Mouse (Mus musculus): Measurements from ENCODE around the gene Bmpr1b.
A peak's percentile ranks its signal among the peaks of the same experiment; 100 is the strongest.

The Bmpr1b gene

GRCm38 (mm10) chr3:141905903-141906623 lies 263.2 kb downstream of the Bmpr1b start:
- DNase-seq (ENCODE audit: low spot score in 2 of 2), result no peak

- DNase-seq (ENCODE audit: low spot score in 2 of 2), result no peak
Measured at GRCm38 (mm10) chr3:141900361-141900760, 268.9 kb downstream of the Bmpr1b start.

- DNase-seq (ENCODE audit: low spot score in 2 of 2), result no peak
Measured at GRCm38 (mm10) chr3:141899521-141899920, 269.7 kb downstream of the Bmpr1b start.

DNA sequence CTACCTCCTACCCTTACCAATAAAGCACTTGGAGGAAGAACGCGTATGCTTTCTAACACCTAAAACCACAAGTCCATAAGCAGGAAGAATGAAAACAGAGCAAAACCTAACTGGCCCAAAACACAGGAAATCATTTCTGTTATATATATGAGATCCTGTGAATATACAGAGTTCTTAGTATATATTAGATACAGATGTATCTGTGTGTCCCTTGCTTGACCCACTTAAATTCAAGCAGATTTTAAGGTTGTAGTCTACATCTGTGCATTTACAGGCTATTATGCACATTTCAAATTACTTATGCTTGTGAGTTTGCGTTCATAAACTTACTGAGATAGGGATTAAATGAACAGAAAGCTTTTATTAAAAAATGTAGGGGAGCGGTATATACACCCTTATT lies 271.5 kb downstream of the Bmpr1b start:
- no peak for DNase-seq (ENCODE audit: low spot score in 2 of 2)

DNA sequence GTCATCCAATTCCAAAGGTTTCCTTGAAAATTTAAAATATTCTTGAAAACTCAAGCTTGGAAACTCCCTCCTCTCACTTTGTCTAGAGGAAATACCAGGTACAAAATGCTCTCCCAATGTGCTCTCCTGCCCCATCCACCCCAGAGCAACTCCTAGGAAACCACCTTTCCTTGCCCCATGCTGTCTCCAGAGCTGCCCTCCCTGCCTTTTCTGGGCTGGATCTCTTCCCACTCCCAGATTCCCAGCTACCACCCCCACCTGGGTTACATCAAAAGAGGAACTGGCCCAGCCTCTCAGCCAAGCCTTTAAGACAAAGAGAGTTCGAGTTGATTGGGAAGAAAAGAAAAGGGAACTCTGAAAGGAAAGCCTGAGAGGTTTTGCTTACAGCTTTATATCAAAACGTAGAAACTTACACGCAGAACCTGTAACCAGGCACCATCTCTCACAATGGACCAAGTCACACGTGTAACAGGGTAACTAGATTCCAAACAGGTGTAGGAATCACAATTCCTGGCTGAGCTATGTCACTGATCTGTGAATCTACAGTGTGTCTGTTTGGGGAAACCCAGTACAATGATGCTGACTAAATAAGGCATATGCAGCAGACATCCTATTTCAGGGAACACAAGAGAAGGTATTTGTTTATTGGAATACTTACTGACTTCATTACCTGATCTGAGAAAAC lies 272.2 kb downstream of the Bmpr1b start:
- DNase-seq (ENCODE audit: low spot score in 2 of 2), result no peak

DNA sequence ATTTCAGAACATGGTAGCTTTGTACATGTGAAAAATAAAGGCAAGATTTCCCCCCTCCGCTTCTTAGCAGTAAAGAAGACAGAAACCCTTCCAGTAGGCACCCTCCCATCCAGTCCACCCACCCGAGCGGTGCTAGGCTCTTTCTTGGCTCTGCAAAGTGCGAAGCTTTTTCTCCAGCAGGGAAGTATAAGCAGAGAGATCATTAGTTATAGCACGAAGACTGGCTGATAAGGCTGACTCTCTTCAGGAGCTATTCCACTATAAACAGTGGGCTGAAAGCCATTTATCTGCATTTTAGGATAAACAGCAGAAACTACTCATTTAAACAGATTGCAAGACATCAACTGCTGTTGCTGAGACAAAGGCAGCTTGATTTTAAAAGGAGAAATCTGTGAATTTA lies 274.1 kb downstream of the Bmpr1b start:
- no peak for DNase-seq (ENCODE audit: low spot score in 2 of 2)

DNA sequence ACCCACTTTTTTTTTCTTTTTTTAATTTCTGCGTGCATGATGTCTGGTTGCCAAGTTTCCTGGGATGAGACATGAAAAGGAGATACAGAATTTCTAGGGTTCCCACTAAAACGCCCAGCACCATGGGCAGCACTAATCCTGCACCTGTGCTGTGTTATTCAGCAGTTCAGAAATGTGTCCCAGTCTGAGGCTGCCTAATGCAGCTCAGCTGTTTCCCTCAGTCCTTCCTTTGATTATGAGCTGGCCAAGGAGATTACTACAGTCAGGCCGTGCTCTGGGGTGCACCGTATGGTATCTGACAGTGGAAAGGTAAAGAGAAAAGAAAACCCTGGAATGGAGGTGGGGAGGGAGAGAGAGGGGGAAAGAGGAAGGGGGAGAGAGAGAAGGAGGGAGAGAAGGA lies 278.6 kb downstream of the Bmpr1b start:
- no peak for DNase-seq (ENCODE audit: low spot score in 2 of 2)

DNA sequence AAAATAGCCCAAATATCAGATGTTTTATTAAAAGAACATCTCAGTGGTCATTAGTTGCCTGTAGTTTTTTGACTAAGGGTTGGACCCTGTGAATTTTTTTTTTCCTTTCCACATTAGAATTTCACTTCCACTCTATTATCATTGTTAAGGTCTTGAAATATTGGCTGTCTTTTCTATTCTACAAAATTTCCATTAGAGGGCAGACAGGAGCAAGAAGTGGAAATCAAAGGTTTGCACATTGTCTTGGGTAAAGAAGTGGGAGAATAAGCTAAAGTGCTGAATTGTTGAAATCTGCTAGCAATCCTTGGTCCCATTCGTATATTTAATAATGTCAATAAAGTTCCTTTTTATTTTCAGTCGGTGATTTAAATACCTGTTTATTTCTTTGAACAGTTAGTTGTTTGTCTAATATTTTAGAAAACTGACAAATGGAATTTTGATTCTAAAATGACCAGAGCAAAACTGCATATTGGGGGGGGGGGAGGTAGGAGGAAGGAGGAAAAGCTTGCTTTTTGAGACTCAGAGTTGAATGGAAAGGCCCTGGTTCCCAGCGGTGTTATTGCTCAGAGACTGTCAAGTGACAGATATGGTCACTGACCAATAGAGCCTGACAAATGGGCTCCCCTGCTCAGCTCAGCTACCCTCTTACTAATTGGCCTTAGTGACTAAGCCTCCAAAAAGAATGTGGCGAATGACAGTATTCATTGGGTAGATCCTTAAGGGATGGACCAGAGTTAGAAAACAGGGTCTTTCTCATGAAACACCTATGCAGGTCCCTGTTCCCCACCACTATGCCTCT lies 281.6 kb downstream of the Bmpr1b start:
- DNase-seq (ENCODE audit: low spot score in 2 of 2), result no peak

- no peak for DNase-seq (ENCODE audit: low spot score in 2 of 2)
Measured at GRCm38 (mm10) chr3:141884190-141884589, 285.0 kb downstream of the Bmpr1b start.

DNA sequence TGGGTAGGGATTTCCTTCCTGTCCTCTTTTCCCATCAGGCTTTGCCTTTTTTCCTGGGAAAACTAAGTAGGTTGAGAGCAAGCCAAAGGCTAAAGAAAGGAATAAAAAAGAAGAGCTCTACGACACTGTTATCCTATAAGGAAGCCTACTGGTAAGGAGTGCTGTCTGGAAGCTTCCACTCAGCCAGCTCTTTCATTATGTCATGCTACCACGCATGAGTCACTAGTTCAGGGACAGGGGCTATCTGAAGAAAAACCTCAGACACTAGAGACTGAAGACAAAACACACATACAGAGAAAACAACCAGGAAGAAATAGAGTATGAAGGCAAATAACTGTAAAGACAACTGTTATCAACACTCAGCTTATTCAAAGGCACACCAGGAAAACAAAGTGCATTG lies 286.7 kb downstream of the Bmpr1b start:
- no peak for DNase-seq (ENCODE audit: low spot score in 2 of 2)

DNA sequence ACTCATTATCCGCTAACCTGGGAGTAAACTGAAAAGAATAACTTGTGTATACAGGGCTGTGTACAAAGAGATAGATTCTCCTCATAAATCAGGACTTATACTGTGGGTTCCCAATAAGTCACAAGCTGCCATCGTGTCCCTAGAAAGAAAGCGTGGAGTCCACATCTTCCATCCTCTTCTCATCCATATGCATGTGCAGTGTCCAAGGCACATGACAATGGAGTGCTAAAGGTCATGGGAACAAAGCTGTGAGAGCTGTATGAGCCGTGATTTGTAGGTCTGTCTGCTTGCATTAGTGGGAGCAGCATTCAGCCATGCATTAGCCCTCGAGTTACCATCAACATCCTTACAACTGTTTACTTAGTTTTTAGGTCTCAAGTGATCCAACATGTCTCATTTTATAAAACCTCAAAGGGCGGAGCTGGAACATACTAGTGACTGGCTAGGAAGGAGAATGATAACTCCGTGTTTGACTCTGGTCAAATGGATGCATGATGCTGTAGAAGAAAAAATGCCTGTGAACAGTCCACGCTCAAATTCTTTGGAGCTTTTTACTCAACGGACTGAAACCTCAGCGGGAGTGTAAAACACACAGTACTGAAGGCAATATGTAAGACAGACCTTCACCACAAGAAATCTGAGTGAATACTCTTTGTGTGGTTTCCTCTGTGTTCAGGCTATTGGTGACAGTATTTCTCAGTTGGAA lies 296.7 kb downstream of the Bmpr1b start:
- no peak for DNase-seq (ENCODE audit: low spot score in 2 of 2)

GRCm38 (mm10) chr3:141871805-141872204 lies 297.4 kb downstream of the Bmpr1b start:
- no peak for DNase-seq (ENCODE audit: low spot score in 2 of 2)

DNA sequence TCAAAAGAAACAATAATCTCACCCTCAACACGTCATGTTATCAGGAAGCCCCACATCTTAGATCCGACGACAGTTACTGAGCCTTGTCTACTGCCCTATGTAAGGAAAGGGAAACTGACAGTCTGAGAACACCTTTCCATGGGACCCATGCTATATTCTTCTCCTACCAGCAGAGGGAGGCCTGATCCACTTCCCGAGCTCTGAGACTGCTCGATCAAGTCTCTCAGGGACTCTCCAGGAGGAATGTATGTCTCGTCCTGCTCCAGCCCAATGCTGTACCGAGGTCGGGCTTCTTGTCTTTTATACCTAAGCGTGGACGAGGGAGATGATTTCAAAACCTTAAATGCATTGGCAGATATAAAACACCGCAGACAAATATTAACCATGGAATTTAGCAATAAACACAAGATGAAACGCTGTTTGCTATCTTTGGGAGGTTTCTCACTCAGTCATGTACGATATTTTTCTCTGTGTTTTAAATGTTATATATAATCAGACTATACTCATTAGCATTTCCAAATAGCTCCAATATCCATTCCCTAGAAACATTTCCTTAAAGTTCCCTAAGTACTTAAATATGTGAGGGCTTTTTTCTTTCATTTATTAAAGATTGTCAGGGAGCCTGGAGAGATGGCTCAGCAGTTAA lies 306.3 kb downstream of the Bmpr1b start:
- peak in 1 of 2 experiments; percentile 6 for DNase-seq (ENCODE audit: low spot score in 2 of 2)

- no peak for DNase-seq (ENCODE audit: low spot score in 2 of 2)
Measured at GRCm38 (mm10) chr3:141857123-141857522, 312.1 kb downstream of the Bmpr1b start.

- no peak for DNase-seq (ENCODE audit: low spot score in 2 of 2)
Measured at GRCm38 (mm10) chr3:141854339-141854738, 314.9 kb downstream of the Bmpr1b start.

GRCm38 (mm10) chr3:141850141-141850540 lies 319.1 kb downstream of the Bmpr1b start:
- no peak for DNase-seq (ENCODE audit: low spot score in 2 of 2)

DNA sequence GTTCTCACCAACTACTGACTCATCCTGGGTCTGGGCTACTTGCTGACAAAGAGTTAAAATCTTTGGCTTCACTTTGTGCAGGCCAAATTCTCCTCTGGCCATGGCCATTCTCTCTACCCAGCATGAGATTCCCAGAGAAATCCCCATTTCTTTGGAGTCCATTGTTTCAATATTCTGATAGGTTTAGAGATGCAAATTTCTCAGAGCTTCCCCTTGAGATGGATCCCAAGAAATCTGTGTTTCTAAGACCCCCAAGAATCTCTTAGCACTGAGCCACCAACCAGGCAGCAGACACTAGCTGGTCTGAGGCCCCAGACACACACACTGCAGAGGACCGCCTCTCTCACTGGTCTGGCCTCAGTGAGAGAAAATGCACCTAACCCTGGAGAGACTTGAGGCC lies 320.0 kb downstream of the Bmpr1b start:
- DNase-seq (ENCODE audit: low spot score in 2 of 2), result no peak

DNA sequence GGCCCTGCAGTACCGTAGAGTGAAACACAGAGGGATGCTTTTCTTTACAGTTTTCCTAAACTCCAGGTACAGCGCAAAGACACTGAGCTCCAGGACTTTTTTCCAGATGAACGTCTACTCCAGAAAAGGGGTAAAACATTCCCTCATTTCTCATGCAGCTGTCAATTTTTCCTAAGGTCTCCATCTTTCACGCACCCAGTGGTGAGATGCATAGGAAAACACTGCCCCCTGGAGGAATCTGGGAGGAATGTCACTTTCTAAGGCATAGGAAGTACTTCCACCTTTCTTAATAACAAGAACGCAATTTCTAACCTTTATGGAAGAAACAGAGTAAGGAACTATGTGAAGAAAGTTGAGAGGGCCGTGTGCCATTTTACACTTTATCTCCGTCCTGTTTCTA lies 330.4 kb downstream of the Bmpr1b start:
- DNase-seq (ENCODE audit: low spot score in 2 of 2), result no peak

GRCm38 (mm10) chr3:141831135-141831534 lies 338.1 kb downstream of the Bmpr1b start:
- DNase-seq (ENCODE audit: low spot score in 2 of 2), result peak in 1 of 2 experiments; percentile 19

DNA sequence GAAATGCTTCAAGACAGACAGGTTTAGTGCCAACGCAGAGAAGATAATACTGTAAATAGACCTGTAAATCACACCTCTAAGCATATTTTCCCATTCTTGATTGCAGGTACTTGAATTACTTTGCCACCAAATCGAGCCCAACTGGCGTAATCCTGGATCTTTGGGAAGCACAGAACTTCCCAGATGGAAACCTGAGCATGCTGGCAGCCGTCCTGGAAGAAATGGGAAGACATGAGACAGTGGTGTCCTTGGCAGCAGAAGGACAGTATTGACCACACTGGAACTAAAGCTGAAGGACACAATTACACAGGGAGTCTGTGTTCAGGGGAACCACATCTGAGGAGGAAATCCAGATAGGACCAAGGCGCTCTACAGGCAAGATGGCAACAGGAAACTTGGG lies 340.9 kb downstream of the Bmpr1b start:
- DNase-seq (ENCODE audit: low spot score in 2 of 2), result no peak

DNA sequence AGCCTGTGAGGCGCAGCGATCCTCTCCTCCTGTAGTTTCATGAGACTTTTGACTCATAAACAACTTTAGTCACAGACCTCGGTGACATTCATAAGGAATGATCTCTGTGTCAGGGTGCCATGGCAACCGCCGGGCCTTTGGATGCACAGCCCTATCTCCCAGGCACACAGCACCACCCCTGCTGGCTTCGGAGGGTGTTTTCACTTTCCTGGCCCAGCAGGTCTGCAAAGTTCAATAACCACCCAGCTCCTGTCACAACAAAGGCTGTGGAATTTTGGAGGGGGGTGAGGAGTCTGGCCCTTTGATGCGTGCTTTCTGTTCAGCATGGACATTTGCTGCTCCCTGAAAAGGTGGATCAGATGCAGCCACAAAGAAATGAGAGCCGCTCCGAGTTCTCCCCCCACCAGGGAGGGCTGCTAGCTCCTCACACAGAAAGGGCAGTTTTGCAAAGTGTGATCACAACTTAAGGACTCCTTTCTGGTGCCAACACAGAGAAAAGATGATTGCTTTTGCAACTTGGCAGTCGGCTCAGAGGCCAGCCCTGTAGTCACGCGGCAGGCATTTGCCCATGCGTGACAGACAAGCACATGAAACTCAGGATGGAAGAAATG lies 349.8 kb downstream of the Bmpr1b start:
- no peak for DNase-seq (ENCODE audit: low spot score in 2 of 2)
